Mouse (Mus musculus): ENCODE results near the gene Fgf13. TPM values are rescaled to one million over a fixed set of nuclear protein-coding genes. Genes with fewer than 3 reads are reported as not detected.

The Fgf13 gene
- polyA plus RNA-seq, 1 experiment from 2014 or later = 133 TPM

GRCm38 (mm10) chrX:59172200-59172599 is 395.7 kb downstream of the Fgf13 start:
- H3K27me3 ChIP-seq (replicated peaks; ENCODE audit: control insufficient read depth, insufficient read depth, low read length) = no peaks in the 10 kb centered on the region
- no peaks in the 10 kb centered on the region for H3K36me3 ChIP-seq (ENCODE audit: control insufficient read depth, insufficient read depth)
- no peaks in the 10 kb centered on the region for H3K4me1 ChIP-seq (replicated peaks; ENCODE audit: control insufficient read depth, insufficient read depth, low read length)
- H3K4me3 ChIP-seq (replicated peaks; ENCODE audit: low read length) = no peak overlapping the region
- ATAC-seq = no peak
- H3K4me2 ChIP-seq (ENCODE audit: low read length) = no peak overlapping the region
- H3K9ac ChIP-seq (replicated peaks; ENCODE audit: low read depth, low read length) = no peak overlapping the region
- WGBS = 7% methylated on average over 1 of the region's 1 CpGs
- no peaks in the 10 kb centered on the region for H3K9me3 ChIP-seq (ENCODE audit: control insufficient read depth, low read length)
- H3K27ac ChIP-seq (ENCODE audit: low read length) = no peak overlapping the region

GRCm38 (mm10) chrX:59166763-59167162 is 401.1 kb downstream of the Fgf13 start:
- 78% methylated on average over 2 of the region's 2 CpGs for WGBS
- no peak for ATAC-seq
- no peaks in the 10 kb centered on the region for H3K36me3 ChIP-seq (ENCODE audit: control insufficient read depth, insufficient read depth)

GRCm38 (mm10) chrX:59141947-59142346 is 425.9 kb downstream of the Fgf13 start:
- no peak for ATAC-seq
- Histone ChIP-seq H3K9me3 (ENCODE audit: control insufficient read depth, low read length) (no peaks in the 10 kb centered on the region), H3K27ac (ENCODE audit: low read length) (no peak overlapping the region), H3K36me3 (ENCODE audit: control insufficient read depth, insufficient read depth) (no peaks in the 10 kb centered on the region), H3K4me3 (replicated peaks; ENCODE audit: low read length) (no peak overlapping the region), H3K9ac (replicated peaks; ENCODE audit: low read depth, low read length) (no peak overlapping the region), H3K4me2 (ENCODE audit: low read length) (no peak overlapping the region), H3K27me3 (replicated peaks; ENCODE audit: control insufficient read depth, insufficient read depth, low read length) (no peaks in the 10 kb centered on the region), H3K4me1 (replicated peaks; ENCODE audit: control insufficient read depth, insufficient read depth, low read length) (no peaks in the 10 kb centered on the region)
- WGBS = 84% methylated on average over 2 of the region's 2 CpGs

More at GRCm38 (mm10) chrX:59166763-59167162, 401.1 kb downstream of the Fgf13 start:
- H3K27ac ChIP-seq (ENCODE audit: low read length) = no peak overlapping the region
- no peak overlapping the region for H3K9ac ChIP-seq (replicated peaks; ENCODE audit: low read depth, low read length)
- no peaks in the 10 kb centered on the region for H3K4me1 ChIP-seq (replicated peaks; ENCODE audit: control insufficient read depth, insufficient read depth, low read length)
- no peaks in the 10 kb centered on the region for H3K9me3 ChIP-seq (ENCODE audit: control insufficient read depth, low read length)
- H3K27me3 ChIP-seq (replicated peaks; ENCODE audit: control insufficient read depth, insufficient read depth, low read length) = no peaks in the 10 kb centered on the region
- H3K4me2 ChIP-seq (ENCODE audit: low read length) = no peak overlapping the region
- no peak overlapping the region for H3K4me3 ChIP-seq (replicated peaks; ENCODE audit: low read length)

GRCm38 (mm10) chrX:59134928-59135361 is 432.9 kb downstream of the Fgf13 start:
- Histone ChIP-seq H3K4me2 (ENCODE audit: low read length) (peak overlapping the region; percentile 65), H3K9me3 (ENCODE audit: control insufficient read depth, low read length) (no peaks in the 10 kb centered on the region), H3K9ac (replicated peaks; ENCODE audit: low read depth, low read length) (no peak overlapping the region; the same call in 1 of the 2 replicates), H3K36me3 (ENCODE audit: control insufficient read depth, insufficient read depth) (no peaks in the 10 kb centered on the region), H3K4me1 (replicated peaks; ENCODE audit: control insufficient read depth, insufficient read depth, low read length) (0 out of 2 replicates have a peak, but pooled peaks cover 3% of the 10 kb centered on the region), H3K4me3 (replicated peaks; ENCODE audit: low read length) (peak overlapping the region; percentile 62), H3K27ac (ENCODE audit: low read length) (no peak overlapping the region), H3K27me3 (replicated peaks; ENCODE audit: control insufficient read depth, insufficient read depth, low read length) (no peaks in the 10 kb centered on the region)
- 20% methylated on average over 8 of the region's 8 CpGs for WGBS
- ATAC-seq = peak; percentile 85

- H3K27me3 ChIP-seq (replicated peaks; ENCODE audit: control insufficient read depth, insufficient read depth, low read length) = no peaks in the 10 kb centered on the region
- ATAC-seq = peak; percentile 77
- no peaks in the 10 kb centered on the region for H3K9me3 ChIP-seq (ENCODE audit: control insufficient read depth, low read length)
- H3K36me3 ChIP-seq (ENCODE audit: control insufficient read depth, insufficient read depth) = no peaks in the 10 kb centered on the region
- peak overlapping the region; percentile 64 for H3K9ac ChIP-seq (replicated peaks; ENCODE audit: low read depth, low read length)
- WGBS = 26% methylated on average over 36 of the region's 75 CpGs
- peak overlapping the region; percentile 44; the same call in 1 of the 2 replicates for H3K27ac ChIP-seq (ENCODE audit: low read length)
- H3K4me2 ChIP-seq (ENCODE audit: low read length) = peak overlapping the region; percentile 65
- H3K4me3 ChIP-seq (replicated peaks; ENCODE audit: low read length) = peak overlapping the region; percentile 62
- H3K4me1 ChIP-seq (replicated peaks; ENCODE audit: control insufficient read depth, insufficient read depth, low read length) = 0 out of 2 replicates have a peak, but pooled peaks cover 3% of the 10 kb centered on the region
These were observed 433.6 kb downstream of the Fgf13 start for GRCm38 (mm10) chrX:59134166-59134861.

GRCm38 (mm10) chrX:59133834-59134165 is 434.1 kb downstream of the Fgf13 start:
- Histone ChIP-seq H3K27me3 (replicated peaks; ENCODE audit: control insufficient read depth, insufficient read depth, low read length) (no peaks in the 10 kb centered on the region), H3K9ac (replicated peaks; ENCODE audit: low read depth, low read length) (peak overlapping the region; percentile 64), H3K9me3 (ENCODE audit: control insufficient read depth, low read length) (no peaks in the 10 kb centered on the region), H3K27ac (ENCODE audit: low read length) (peak overlapping the region; percentile 44; the same call in 1 of the 2 replicates), H3K4me3 (replicated peaks; ENCODE audit: low read length) (peak overlapping the region; percentile 62), H3K4me1 (replicated peaks; ENCODE audit: control insufficient read depth, insufficient read depth, low read length) (0 out of 2 replicates have a peak, but pooled peaks cover 3% of the 10 kb centered on the region), H3K4me2 (ENCODE audit: low read length) (peak overlapping the region; percentile 65), H3K36me3 (ENCODE audit: control insufficient read depth, insufficient read depth) (no peaks in the 10 kb centered on the region)
- no peak; the same call in 1 of the 2 replicates for ATAC-seq
- 19% methylated on average over 22 of the region's 24 CpGs for WGBS

GRCm38 (mm10) chrX:59133416-59133815 is 434.5 kb downstream of the Fgf13 start:
- peak overlapping the region; percentile 62 for H3K4me3 ChIP-seq (replicated peaks; ENCODE audit: low read length)
- H3K9ac ChIP-seq (replicated peaks; ENCODE audit: low read depth, low read length) = peak overlapping the region; percentile 64; the same call in 1 of the 2 replicates
- no peaks in the 10 kb centered on the region for H3K27me3 ChIP-seq (replicated peaks; ENCODE audit: control insufficient read depth, insufficient read depth, low read length)
- 0 out of 2 replicates have a peak, but pooled peaks cover 3% of the 10 kb centered on the region for H3K4me1 ChIP-seq (replicated peaks; ENCODE audit: control insufficient read depth, insufficient read depth, low read length)
- H3K9me3 ChIP-seq (ENCODE audit: control insufficient read depth, low read length) = no peaks in the 10 kb centered on the region
- ATAC-seq = peak; percentile 13; the same call in 1 of the 2 replicates
- H3K36me3 ChIP-seq (ENCODE audit: control insufficient read depth, insufficient read depth) = no peaks in the 10 kb centered on the region
- WGBS = 32% methylated on average over 9 of the region's 10 CpGs
- H3K4me2 ChIP-seq (ENCODE audit: low read length) = peak overlapping the region; percentile 65
- H3K27ac ChIP-seq (ENCODE audit: low read length) = no peak overlapping the region

GRCm38 (mm10) chrX:59126637-59127036 is 441.2 kb downstream of the Fgf13 start:
- Histone ChIP-seq H3K9ac (replicated peaks; ENCODE audit: low read depth, low read length) (no peak overlapping the region), H3K9me3 (ENCODE audit: control insufficient read depth, low read length) (no peaks in the 10 kb centered on the region), H3K4me2 (ENCODE audit: low read length) (no peak overlapping the region), H3K4me3 (replicated peaks; ENCODE audit: low read length) (no peak overlapping the region), H3K4me1 (replicated peaks; ENCODE audit: control insufficient read depth, insufficient read depth, low read length) (no peaks in the 10 kb centered on the region), H3K27ac (ENCODE audit: low read length) (no peak overlapping the region), H3K27me3 (replicated peaks; ENCODE audit: control insufficient read depth, insufficient read depth, low read length) (no peaks in the 10 kb centered on the region), H3K36me3 (ENCODE audit: control insufficient read depth, insufficient read depth) (no peaks in the 10 kb centered on the region)
- WGBS = 76% methylated on average over 4 of the region's 4 CpGs
- ATAC-seq = no peak

GRCm38 (mm10) chrX:59113187-59113586 is 454.7 kb downstream of the Fgf13 start:
- Histone ChIP-seq H3K36me3 (ENCODE audit: control insufficient read depth, insufficient read depth) (no peaks in the 10 kb centered on the region), H3K27ac (ENCODE audit: low read length) (no peak overlapping the region), H3K27me3 (replicated peaks; ENCODE audit: control insufficient read depth, insufficient read depth, low read length) (no peaks in the 10 kb centered on the region), H3K4me3 (replicated peaks; ENCODE audit: low read length) (no peak overlapping the region), H3K4me1 (replicated peaks; ENCODE audit: control insufficient read depth, insufficient read depth, low read length) (no peaks in the 10 kb centered on the region), H3K9ac (replicated peaks; ENCODE audit: low read depth, low read length) (no peak overlapping the region), H3K4me2 (ENCODE audit: low read length) (no peak overlapping the region), H3K9me3 (ENCODE audit: control insufficient read depth, low read length) (no peaks in the 10 kb centered on the region)
- no peak for ATAC-seq
